Mouse (Mus musculus) testis, adult 2 months (tissue): ENCODE results near the gene Tpcn1.

Experiments used
- CTCF ChIP-seq: fragments of 200-500 bp; IDR thresholded peaks from 2 replicates; pipeline ENCODE4 v1.5.1; 2012; ENCODE audit warnings: low read depth, mild to moderate bottlenecking, inconsistent platforms, low read length, moderate library complexity; ENCODE audit not compliant: control insufficient read depth, insufficient read depth, insufficient replicate concordance
- POLR2A ChIP-seq: fragments of 200-500 bp; IDR thresholded peaks from 2 replicates; pipeline ENCODE4 v1.6.1; 2012; ENCODE audit warnings: low read depth, mild to moderate bottlenecking, inconsistent platforms, low read length, moderate library complexity; ENCODE audit not compliant: control insufficient read depth

- TF ChIP-seq CTCF (no peak), POLR2A (no peak)
Measured at GRCm38 (mm10) chr5:120627515-120628300, 39.2 kb upstream of the Tpcn1 start.
